Mouse (Mus musculus) lung, embryonic 16.5 days (tissue): ENCODE results near the gene Fam43a. TPM values are rescaled to one million over a fixed set of nuclear protein-coding genes. Genes with fewer than 3 reads are reported as not detected.
A peak's percentile ranks its signal among the peaks of the same experiment; 100 is the strongest.

Source experiments
- ATAC-seq: fragments of 200-750 bp; cut with Nextera tagmentation; 2 replicates; pipeline ENCODE4 v1.8.0; 2017; ENCODE audit warnings: low read depth, mild to moderate bottlenecking, moderate library complexity
- H3K27ac ChIP-seq: fragments of 300-500 bp; sonication (generic); 2 replicates; pipeline ENCODE4 v1.5.1; 2014; ENCODE audit warnings: mild to moderate bottlenecking, control low read depth, low read length
- H3K27me3 ChIP-seq: fragments of 300-500 bp; sonication (generic); 2 replicates; pipeline ENCODE4 v1.6.1; 2014; ENCODE audit warnings: low read depth, low read length, mixed read lengths; ENCODE audit not compliant: control insufficient read depth, insufficient read depth
- H3K36me3 ChIP-seq: fragments of 300-500 bp; sonication (generic); 2 replicates; pipeline ENCODE4 v1.6.1; 2014; ENCODE audit warnings: low read length; ENCODE audit not compliant: control insufficient read depth, insufficient read depth
- H3K4me1 ChIP-seq: fragments of 300-500 bp; sonication (generic); replicated peaks from 2 replicates; pipeline ENCODE4 v1.6.1; 2014; ENCODE audit warnings: low read length, mixed read lengths; ENCODE audit not compliant: control insufficient read depth, insufficient read depth
- H3K4me2 ChIP-seq: fragments of 300-500 bp; sonication (generic); 2 replicates; pipeline ENCODE4 v1.6.1; 2014; ENCODE audit warnings: low read depth, low read length, control low read depth
- H3K4me3 ChIP-seq: fragments of 300-500 bp; sonication (generic); 2 replicates; pipeline ENCODE4 v1.5.1; 2014; ENCODE audit warnings: mild to moderate bottlenecking, low read length, control low read depth
- H3K9ac ChIP-seq: fragments of 300-500 bp; sonication (generic); 2 replicates; pipeline ENCODE4 v1.6.1; 2014; ENCODE audit warnings: low read length, control low read depth
- H3K9me3 ChIP-seq: fragments of 300-500 bp; sonication (generic); 2 replicates; pipeline ENCODE4 v1.6.1; 2016; ENCODE audit warnings: low read length; ENCODE audit not compliant: control insufficient read depth
- WGBS: fragments of 180-500 bp; shearing (Covaris S2); extraction: QIAGEN DNeasy Blood & Tissue Kit; methylation state at CpG from one replicate; pipeline ENCODE4 v1.1.7; 2014; 5-methylcytosine and 5-hydroxymethylcytosine counted together
- polyA plus RNA-seq: library from polyadenylated mRNA; unstranded; fragments of >200 nt; fragmentation: Nextera tagmentation; extraction: Ambion mirVana; gene quantifications from 2 replicates; pipeline ENCODE4 v1.2.1, GENCODE M21; 2015

Fam43a gene
- polyA plus RNA-seq, 1 experiment from 2014 or later = 24.3 TPM

GRCm38 (mm10) chr16:30641408-30641807 lies 41.9 kb downstream of the Fam43a start:
- Histone ChIP-seq H3K4me2 (no peak overlapping the region), H3K9ac (no peak overlapping the region), H3K9me3 (no peaks in the 10 kb centered on the region), H3K27me3 (no peaks in the 10 kb centered on the region), H3K4me3 (no peak overlapping the region), H3K36me3 (no peaks in the 10 kb centered on the region), H3K4me1 (0 out of 2 replicates have a peak, but pooled peaks cover 2% of the 10 kb centered on the region), H3K27ac (no peak overlapping the region)
- ATAC-seq = peak; percentile 51; the same call in 1 of the 2 replicates
- WGBS = 41% methylated on average over 4 of the region's 4 CpGs

DNA sequence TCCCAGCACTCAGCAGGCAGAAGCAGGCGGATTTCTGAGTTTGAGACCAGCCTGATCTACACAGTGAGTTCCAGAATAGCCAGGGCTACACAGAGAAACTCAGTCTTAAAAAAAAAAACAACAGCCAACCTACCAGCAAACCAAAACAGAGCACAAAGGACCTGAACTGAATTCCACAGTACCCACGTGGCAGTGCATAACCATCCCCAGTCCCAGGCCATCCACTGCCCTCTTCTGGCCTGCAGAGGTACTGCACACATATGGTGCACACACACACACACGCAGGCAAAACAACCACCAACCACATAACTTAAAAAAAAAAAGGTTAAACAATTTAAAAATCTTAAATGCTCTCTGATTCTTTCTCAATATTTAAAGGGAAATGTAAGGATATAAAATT lies 42.7 kb downstream of the Fam43a start:
- Histone ChIP-seq H3K36me3 (no peaks in the 10 kb centered on the region), H3K27me3 (no peaks in the 10 kb centered on the region), H3K4me2 (no peak overlapping the region), H3K9me3 (no peaks in the 10 kb centered on the region), H3K4me1 (0 out of 2 replicates have a peak, but pooled peaks cover 2% of the 10 kb centered on the region), H3K27ac (no peak overlapping the region), H3K9ac (no peak overlapping the region), H3K4me3 (no peak overlapping the region)
- no peak for ATAC-seq
- 87% methylated on average over 3 of the region's 3 CpGs for WGBS

DNA sequence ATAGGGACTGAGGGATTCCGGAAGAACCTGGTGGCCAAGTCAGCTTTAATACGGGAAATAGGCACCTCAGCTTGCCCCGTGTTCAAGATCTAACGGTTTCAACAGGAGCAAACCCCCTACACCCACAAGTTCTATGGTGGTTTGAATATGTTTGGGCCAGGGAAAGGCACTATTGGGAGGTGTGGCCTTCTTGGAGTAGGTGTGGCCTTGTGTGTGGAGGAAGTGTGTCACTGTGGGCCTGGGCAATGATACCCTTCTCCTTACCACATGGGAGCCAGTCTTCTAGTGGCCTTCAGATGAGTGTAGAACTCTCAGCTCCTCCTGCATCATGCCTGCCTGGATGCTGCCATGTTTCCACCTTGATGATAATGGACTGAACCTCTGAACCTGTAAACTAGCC lies 45.5 kb downstream of the Fam43a start:
- Histone ChIP-seq H3K27ac (no peak overlapping the region), H3K36me3 (no peaks in the 10 kb centered on the region), H3K9me3 (no peaks in the 10 kb centered on the region), H3K4me1 (0 out of 2 replicates have a peak, but pooled peaks cover 2% of the 10 kb centered on the region), H3K4me2 (no peak overlapping the region), H3K4me3 (no peak overlapping the region), H3K27me3 (no peaks in the 10 kb centered on the region), H3K9ac (no peak overlapping the region)
- WGBS = 97% methylated on average over 4 of the region's 4 CpGs
- ATAC-seq = no peak

GRCm38 (mm10) chr16:30645841-30646558 lies 46.5 kb downstream of the Fam43a start:
- Histone ChIP-seq H3K4me1 (0 out of 2 replicates have a peak, but pooled peaks cover 2% of the 10 kb centered on the region), H3K27ac (no peak overlapping the region), H3K36me3 (no peaks in the 10 kb centered on the region), H3K4me3 (no peak overlapping the region), H3K27me3 (no peaks in the 10 kb centered on the region), H3K9me3 (no peaks in the 10 kb centered on the region), H3K4me2 (no peak overlapping the region), H3K9ac (no peak overlapping the region)
- no peak for ATAC-seq
- WGBS = 35% methylated on average over 9 of the region's 9 CpGs

DNA sequence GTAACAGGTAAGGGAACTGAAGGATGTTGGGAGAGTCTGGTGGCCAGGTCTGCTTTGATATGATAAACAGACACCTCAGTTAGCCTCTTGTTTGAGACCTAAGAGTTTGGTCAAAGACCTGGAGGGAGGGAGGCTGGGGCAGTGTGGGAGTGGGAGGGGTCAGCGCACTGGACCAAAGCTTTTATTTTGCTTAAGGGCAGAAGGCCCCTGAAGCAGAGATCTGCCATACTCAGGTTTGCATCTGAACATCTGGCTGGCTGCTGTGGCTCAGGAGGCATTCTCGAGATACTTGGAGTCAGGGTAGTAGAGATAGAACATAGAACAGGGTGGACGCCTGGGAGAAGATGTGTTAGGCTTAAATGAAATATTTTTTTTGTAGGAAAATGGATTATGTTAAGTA lies 47.3 kb downstream of the Fam43a start:
- no peak for ATAC-seq
- no peak overlapping the region for H3K27ac ChIP-seq
- WGBS = 80% methylated on average over 3 of the region's 3 CpGs
- H3K9ac ChIP-seq = no peak overlapping the region
- H3K27me3 ChIP-seq = no peaks in the 10 kb centered on the region
- no peak overlapping the region for H3K4me2 ChIP-seq
- H3K4me1 ChIP-seq = 0 out of 2 replicates have a peak, but pooled peaks cover 2% of the 10 kb centered on the region
- no peak overlapping the region for H3K4me3 ChIP-seq
- H3K36me3 ChIP-seq = no peaks in the 10 kb centered on the region
- no peaks in the 10 kb centered on the region for H3K9me3 ChIP-seq

DNA sequence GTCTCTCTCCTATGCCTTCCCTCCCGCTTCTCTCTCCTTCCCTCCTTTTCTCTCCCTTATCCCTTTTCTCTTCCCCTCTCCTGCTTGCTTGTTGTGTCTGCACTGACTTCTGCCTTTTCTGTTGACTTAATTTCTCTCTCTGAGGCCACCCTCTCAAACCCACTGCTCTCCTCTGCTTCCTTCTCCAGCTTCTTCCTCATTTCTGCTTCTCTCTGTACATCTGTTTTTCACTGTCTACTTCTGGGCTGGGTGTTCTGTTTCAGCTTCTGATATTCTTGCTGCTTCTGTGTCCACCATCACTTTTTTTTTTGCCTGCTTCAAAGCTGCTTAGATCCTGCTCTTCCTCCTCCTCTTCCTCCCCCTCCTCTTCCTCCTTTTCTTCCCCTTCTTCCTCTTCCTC lies 51.8 kb downstream of the Fam43a start:
- H3K27me3 ChIP-seq = no peaks in the 10 kb centered on the region
- H3K9ac ChIP-seq = no peak overlapping the region
- H3K27ac ChIP-seq = no peak overlapping the region
- H3K9me3 ChIP-seq = no peaks in the 10 kb centered on the region
- 77% methylated on average over 1 of the region's 1 CpGs for WGBS
- no peaks in the 10 kb centered on the region for H3K36me3 ChIP-seq
- no peak overlapping the region for H3K4me3 ChIP-seq
- H3K4me1 ChIP-seq = no peaks in the 10 kb centered on the region
- H3K4me2 ChIP-seq = no peak overlapping the region
- ATAC-seq = no peak

Other genes with a start within 250 kb of the Fam43a start
- gene Atp13a3, start 193.7 kb upstream of the Fam43a start, polyA plus RNA-seq = 12.0 and 12.5 TPM in 2 replicates
- 23.5 and 23.8 TPM in 2 replicates for gene Tmem44, start 48.9 kb upstream of the Fam43a start, polyA plus RNA-seq
- gene Lsg1, start 12.1 kb upstream of the Fam43a start, polyA plus RNA-seq = 55.1 and 57.1 TPM in 2 replicates